Mouse (Mus musculus) neural tube, embryonic 15.5 days (tissue): ENCODE measurements around the gene Ankrd65. TPM values are rescaled to one million over a fixed set of nuclear protein-coding genes. Genes with fewer than 3 reads are reported as not detected.

ENCODE experiments used
- ATAC-seq: fragments of 200-750 bp; cut with Nextera tagmentation; 2 replicates; pipeline ENCODE4 v1.8.0; 2017; ENCODE audit warnings: mild to moderate bottlenecking, moderate TSS enrichment, moderate library complexity; ENCODE audit not compliant: low FRiP score
- H3K27ac ChIP-seq: fragments of 300-500 bp; sonication (generic); replicated peaks from 2 replicates; pipeline ENCODE4 v1.5.1; 2015; ENCODE audit warnings: mild to moderate bottlenecking, inconsistent platforms
- H3K27me3 ChIP-seq: fragments of 300-500 bp; sonication (generic); replicated peaks from 2 replicates; pipeline ENCODE4 v1.6.1; 2015; ENCODE audit warnings: inconsistent platforms
- H3K36me3 ChIP-seq: fragments of 300-500 bp; sonication (generic); 2 replicates; pipeline ENCODE4 v1.6.1; 2015; ENCODE audit warnings: inconsistent platforms
- H3K4me1 ChIP-seq: fragments of 300-500 bp; sonication (generic); 2 replicates; pipeline ENCODE4 v1.6.1; 2015; ENCODE audit warnings: inconsistent platforms
- H3K4me2 ChIP-seq: fragments of 300-500 bp; sonication (generic); 2 replicates; pipeline ENCODE4 v1.6.1; 2015; ENCODE audit warnings: inconsistent platforms, mild to moderate bottlenecking, moderate library complexity
- H3K4me3 ChIP-seq: fragments of 300-500 bp; sonication (generic); replicated peaks from 2 replicates; pipeline ENCODE4 v1.5.1; 2015; ENCODE audit warnings: mild to moderate bottlenecking, inconsistent platforms
- H3K9ac ChIP-seq: fragments of 300-500 bp; sonication (generic); replicated peaks from 2 replicates; pipeline ENCODE4 v1.6.1; 2015; ENCODE audit warnings: mild to moderate bottlenecking, inconsistent platforms
- H3K9me3 ChIP-seq: fragments of 300-500 bp; sonication (generic); replicated peaks from 2 replicates; pipeline ENCODE4 v1.6.1; 2016; ENCODE audit warnings: inconsistent platforms
- WGBS: fragments of 180-500 bp; shearing (Covaris S2); methylation state at CpG from one replicate; pipeline ENCODE4 v1.1.7; 2015; ENCODE audit warnings: mixed read lengths; 5-methylcytosine and 5-hydroxymethylcytosine counted together
- polyA plus RNA-seq: library from polyadenylated mRNA; unstranded; fragments of >200 nt; fragmentation: Nextera tagmentation; extraction: Ambion mirVana; gene quantifications from 2 replicates; pipeline ENCODE4 v1.2.1, GENCODE M21; 2015

Ankrd65 gene
- polyA plus RNA-seq, 1 experiment from 2014 or later: not detected

- 95% methylated on average over 16 of the region's 16 CpGs for WGBS
- H3K4me3 ChIP-seq: no peak overlapping the region
- H3K27me3 ChIP-seq: no peaks in the 10 kb centered on the region
- no peak overlapping the region for H3K4me2 ChIP-seq
- H3K36me3 ChIP-seq: peaks cover 85% of the 10 kb centered on the region
- H3K27ac ChIP-seq: no peak overlapping the region
- no peak overlapping the region for H3K9ac ChIP-seq
- ATAC-seq: no peak; the same call in 1 of the 2 replicates
- no peaks in the 10 kb centered on the region for H3K9me3 ChIP-seq
- H3K4me1 ChIP-seq: no peaks in the 10 kb centered on the region
Measured at GRCm38 (mm10) chr4:155823443-155823842, 33.2 kb downstream of the Ankrd65 start.

GRCm38 (mm10) chr4:155829866-155830265 lies 39.6 kb downstream of the Ankrd65 start:
- Histone ChIP-seq H3K27me3 (no peaks in the 10 kb centered on the region), H3K9ac (no peak overlapping the region), H3K9me3 (no peaks in the 10 kb centered on the region), H3K4me3 (no peak overlapping the region), H3K27ac (no peak overlapping the region), H3K36me3 (peaks cover 27% of the 10 kb centered on the region), H3K4me1 (peaks cover 30% of the 10 kb centered on the region), H3K4me2 (no peak overlapping the region)
- WGBS: 95% methylated on average over 4 of the region's 4 CpGs
- no peak for ATAC-seq

DNA sequence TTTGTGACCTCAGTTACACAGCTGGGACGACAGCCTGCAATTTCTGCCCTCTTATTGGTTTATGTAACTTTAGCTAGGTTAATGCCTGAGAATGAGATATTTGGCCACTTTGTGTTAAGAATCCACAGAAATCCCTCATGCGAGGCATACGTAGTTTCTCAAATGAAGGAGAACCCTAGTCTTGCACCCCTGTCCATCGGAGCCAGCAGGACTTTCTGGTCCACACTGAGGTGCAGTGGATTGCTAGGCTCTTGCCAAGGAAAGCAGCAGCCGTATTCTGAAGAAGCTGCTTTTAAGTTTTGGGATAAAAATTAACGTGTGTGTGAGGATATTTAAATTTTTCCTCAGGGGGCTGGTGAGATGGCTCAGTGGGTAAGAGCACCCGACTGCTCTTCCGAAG lies 40.4 kb downstream of the Ankrd65 start:
- peak overlapping the region; percentile 90 for H3K27ac ChIP-seq
- H3K9me3 ChIP-seq: no peaks in the 10 kb centered on the region
- H3K4me2 ChIP-seq: peak overlapping the region; percentile 96
- no peak for ATAC-seq
- no peak overlapping the region for H3K9ac ChIP-seq
- no peaks in the 10 kb centered on the region for H3K27me3 ChIP-seq
- 59% methylated on average over 8 of the region's 8 CpGs for WGBS
- peaks cover 21% of the 10 kb centered on the region for H3K36me3 ChIP-seq
- H3K4me1 ChIP-seq: peaks cover 30% of the 10 kb centered on the region
- peak overlapping the region; percentile 85 for H3K4me3 ChIP-seq

DNA sequence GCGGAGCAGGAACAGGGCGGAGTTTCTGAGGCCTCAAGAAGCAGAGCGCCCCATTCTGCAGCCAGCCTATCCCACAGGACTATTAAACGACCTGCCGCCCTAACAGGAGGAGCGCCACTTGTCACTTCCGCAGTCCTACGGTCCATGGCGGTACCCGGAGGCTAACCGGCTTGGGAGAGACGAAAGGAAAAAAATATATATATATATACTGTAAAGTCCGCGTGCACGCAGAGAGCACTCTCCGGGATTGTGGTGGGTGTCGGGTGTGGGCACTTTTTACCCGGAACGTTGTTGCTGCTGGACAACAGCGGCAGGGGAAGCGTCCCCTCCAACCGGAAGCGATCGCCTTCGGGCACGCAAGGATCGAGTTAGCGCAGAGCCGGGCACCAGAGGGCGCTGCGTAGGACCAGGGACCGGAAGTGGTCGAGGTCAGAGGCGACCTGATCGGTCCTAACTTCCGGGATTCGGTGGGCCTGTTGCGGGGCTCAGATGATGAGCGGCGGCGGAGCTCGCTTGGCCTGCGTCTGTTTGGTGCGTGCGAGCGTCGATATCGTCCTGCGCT lies 41.0 kb downstream of the Ankrd65 start, which contains the start of gene Aurkaip1:
TSS of gene Aurkaip1 (plus strand) at position 68 of the 562 bp plus-strand sequence.
- H3K4me2 ChIP-seq: peak within 1 kb of the TSS; percentile 96
- H3K36me3 ChIP-seq: peaks cover 19% of the 10 kb centered on the region
- H3K27me3 ChIP-seq: no peaks in the 10 kb centered on the region
- peak; percentile 95 for ATAC-seq
- peaks cover 30% of the 10 kb centered on the region for H3K4me1 ChIP-seq
- H3K9ac ChIP-seq: peak within 1 kb of the TSS; percentile 94
- under 1% methylated on average over 49 of the region's 49 CpGs for WGBS
- no peaks in the 10 kb centered on the region for H3K9me3 ChIP-seq
- H3K27ac ChIP-seq: peak within 1 kb of the TSS; percentile 90
- peak within 1 kb of the TSS; percentile 85 for H3K4me3 ChIP-seq

DNA sequence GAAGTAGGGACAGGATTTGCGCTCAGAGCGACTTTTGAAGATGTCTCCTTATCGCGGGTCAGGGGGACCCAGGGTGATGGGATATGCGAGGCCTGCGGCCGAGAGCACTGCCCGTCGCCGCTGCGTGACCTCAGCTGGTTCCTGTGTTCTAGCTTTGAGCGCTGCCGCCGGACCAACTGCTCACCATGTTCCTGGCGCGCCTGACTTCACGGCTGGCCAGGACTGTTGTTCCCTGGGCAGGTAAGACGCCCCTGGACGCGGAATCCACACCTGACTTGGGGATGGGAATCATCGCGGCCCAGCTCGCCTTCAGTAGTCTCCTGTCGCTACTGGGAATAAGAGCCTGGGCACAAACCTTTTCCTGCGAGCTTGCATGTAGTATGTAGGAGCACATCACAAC lies 41.6 kb downstream of the Ankrd65 start:
- peak; percentile 21 for ATAC-seq
- Histone ChIP-seq H3K4me2 (peak overlapping the region; percentile 96), H3K36me3 (peaks cover 13% of the 10 kb centered on the region), H3K27me3 (no peaks in the 10 kb centered on the region), H3K4me1 (peaks cover 30% of the 10 kb centered on the region), H3K4me3 (peak overlapping the region; percentile 85), H3K27ac (peak overlapping the region; percentile 90), H3K9ac (peak overlapping the region; percentile 94), H3K9me3 (no peaks in the 10 kb centered on the region)
- WGBS: 1% methylated on average over 25 of the region's 25 CpGs

DNA sequence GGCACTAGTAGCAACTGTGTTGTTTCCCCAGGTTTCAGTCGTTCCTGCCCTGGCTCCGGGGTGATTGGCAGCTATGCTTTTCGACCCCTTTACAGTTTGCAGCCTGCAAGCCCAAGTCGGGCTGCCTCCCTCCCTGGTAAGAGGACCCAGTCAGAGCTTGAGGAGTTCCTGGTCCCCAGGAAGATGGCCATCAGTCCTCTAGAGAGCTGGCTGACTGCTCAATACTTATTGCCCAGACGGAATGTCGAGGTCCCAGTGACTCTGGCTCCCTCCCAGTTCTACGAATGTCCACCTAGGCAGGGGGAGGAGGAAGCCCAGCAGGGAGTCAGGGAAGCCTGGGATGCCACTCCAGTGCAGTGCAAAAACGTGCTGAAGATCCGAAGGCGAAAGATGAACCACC lies 42.1 kb downstream of the Ankrd65 start:
- peak overlapping the region; percentile 96 for H3K4me2 ChIP-seq
- H3K27me3 ChIP-seq: no peaks in the 10 kb centered on the region
- WGBS: 54% methylated on average over 10 of the region's 10 CpGs
- H3K36me3 ChIP-seq: peaks cover 9% of the 10 kb centered on the region
- H3K9ac ChIP-seq: peak overlapping the region; percentile 94
- H3K27ac ChIP-seq: peak overlapping the region; percentile 90; the same call in 1 of the 2 replicates
- no peaks in the 10 kb centered on the region for H3K9me3 ChIP-seq
- ATAC-seq: no peak
- peak overlapping the region; percentile 85 for H3K4me3 ChIP-seq
- H3K4me1 ChIP-seq: peaks cover 30% of the 10 kb centered on the region

GRCm38 (mm10) chr4:155833234-155833633 lies 43.0 kb downstream of the Ankrd65 start:
- Histone ChIP-seq H3K9ac (peak overlapping the region; percentile 94; the same call in 1 of the 2 replicates), H3K4me1 (peaks cover 30% of the 10 kb centered on the region), H3K27me3 (no peaks in the 10 kb centered on the region), H3K36me3 (peaks cover 3% of the 10 kb centered on the region; the same call in 1 of the 2 replicates), H3K4me3 (no peak overlapping the region), H3K4me2 (no peak overlapping the region), H3K27ac (no peak overlapping the region), H3K9me3 (no peaks in the 10 kb centered on the region)
- WGBS: 92% methylated on average over 4 of the region's 4 CpGs
- ATAC-seq: no peak

DNA sequence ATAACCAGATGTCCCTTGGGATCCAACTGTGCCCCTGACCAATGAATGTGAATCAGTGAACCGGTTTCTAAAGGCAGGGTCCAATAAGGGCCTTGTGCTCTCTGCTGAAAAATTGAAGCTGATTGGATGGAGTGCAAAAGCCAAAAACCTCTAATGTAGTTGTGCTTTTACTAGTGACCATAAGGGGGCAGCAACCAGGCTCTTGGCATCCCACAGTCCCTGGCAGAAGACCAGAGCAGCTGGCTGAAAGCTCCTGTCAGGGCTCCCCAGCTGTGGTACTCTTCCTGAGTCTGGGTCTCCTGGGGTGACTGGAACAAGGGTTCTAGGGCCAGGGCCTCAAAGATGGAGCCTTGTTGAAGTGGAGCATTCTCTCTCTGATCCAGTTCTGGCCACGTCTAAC lies 43.6 kb downstream of the Ankrd65 start:
- peaks cover 3% of the 10 kb centered on the region; the same call in 1 of the 2 replicates for H3K36me3 ChIP-seq
- ATAC-seq: no peak
- peak overlapping the region; percentile 13; the same call in 1 of the 2 replicates for H3K4me2 ChIP-seq
- WGBS: 37% methylated on average over 2 of the region's 2 CpGs
- no peak overlapping the region for H3K9ac ChIP-seq
- no peaks in the 10 kb centered on the region for H3K9me3 ChIP-seq
- H3K27ac ChIP-seq: peak overlapping the region; percentile 67
- H3K4me1 ChIP-seq: peaks cover 30% of the 10 kb centered on the region
- no peak overlapping the region for H3K4me3 ChIP-seq
- H3K27me3 ChIP-seq: no peaks in the 10 kb centered on the region

DNA sequence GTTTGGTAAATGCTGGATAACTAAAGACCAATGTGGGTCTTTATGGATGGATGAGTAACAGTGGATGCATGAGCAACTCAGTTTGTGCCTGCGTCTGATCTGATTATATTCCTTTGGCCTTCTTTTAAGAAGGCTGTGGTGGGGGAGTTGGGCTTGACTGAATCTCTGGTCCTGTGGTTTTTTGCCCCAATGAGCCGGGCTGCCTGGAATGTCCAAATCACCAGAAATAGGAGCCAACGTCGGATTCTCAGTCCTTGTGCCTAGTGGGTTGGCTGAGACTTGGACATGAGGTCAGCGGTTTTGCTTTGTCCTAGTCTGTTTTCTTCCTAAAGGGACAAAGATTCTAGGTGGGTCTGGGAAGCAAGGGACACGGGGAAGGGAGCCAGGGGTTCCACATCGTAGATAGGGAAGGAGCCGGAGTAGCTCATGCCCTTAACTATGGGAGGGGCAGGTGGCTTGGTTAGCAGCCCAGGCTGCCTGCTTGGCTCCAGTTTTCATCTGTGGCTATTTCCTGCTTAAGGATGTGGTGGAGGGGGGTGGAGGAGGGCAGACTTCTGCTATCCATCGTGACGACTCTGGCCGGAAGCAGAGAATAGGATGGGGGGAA lies 47.3 kb downstream of the Ankrd65 start:
- no peak overlapping the region for H3K9ac ChIP-seq
- H3K27ac ChIP-seq: no peak overlapping the region
- H3K4me2 ChIP-seq: no peak overlapping the region
- peaks cover 3% of the 10 kb centered on the region; the same call in 1 of the 2 replicates for H3K36me3 ChIP-seq
- H3K27me3 ChIP-seq: peaks cover 13% of the 10 kb centered on the region
- 84% methylated on average over 11 of the region's 11 CpGs for WGBS
- H3K4me1 ChIP-seq: peaks cover 37% of the 10 kb centered on the region
- no peak for ATAC-seq
- H3K4me3 ChIP-seq: no peak overlapping the region
- no peaks in the 10 kb centered on the region for H3K9me3 ChIP-seq

DNA sequence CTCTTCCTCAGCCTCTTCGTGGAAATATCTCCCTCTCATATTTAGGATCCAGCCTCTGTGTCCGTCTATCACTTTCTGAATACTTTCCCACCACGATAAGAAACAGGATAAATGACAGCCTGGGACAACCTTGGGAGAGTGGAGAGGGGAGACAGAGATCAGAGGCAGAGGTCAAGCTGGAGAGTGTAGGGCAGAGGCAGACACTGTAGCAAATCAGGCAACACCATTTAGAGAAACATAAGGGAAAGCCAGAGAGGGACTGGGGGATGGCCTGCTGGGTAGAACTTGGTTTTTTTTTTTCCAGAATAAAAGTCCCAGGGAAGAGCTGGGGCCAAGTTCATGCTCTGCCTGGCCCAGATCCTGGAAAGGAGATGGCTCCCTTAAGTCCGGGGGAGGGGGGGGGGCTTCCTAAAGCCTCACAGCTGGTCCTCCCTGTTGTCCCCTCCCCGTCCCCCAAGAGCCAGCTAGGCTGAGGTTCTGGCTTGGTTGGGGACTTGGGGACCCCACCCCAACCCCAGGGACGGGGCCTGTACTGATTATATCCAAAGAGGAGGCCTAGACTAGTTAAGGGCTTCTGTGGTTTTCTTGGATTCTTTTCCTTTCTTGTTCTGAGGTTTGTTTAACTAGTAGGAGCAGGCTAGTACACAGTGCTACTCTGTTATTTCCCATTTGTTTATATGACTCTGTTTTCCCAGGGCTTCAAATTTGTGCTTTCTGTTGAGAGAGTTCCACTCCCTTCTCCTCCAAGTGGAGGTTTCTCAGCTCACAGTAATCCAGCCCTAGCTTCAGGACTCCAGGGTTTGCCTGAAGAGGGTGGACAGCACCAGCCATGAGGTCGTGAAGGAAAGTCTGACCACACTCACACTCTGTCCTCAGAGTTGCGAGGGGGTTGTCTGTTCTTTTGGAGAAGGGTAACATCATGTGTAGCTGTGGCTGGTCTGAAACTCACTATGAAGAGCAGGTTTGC lies 48.2 kb downstream of the Ankrd65 start:
- no peaks in the 10 kb centered on the region for H3K9me3 ChIP-seq
- no peaks in the 10 kb centered on the region; the same call in 1 of the 2 replicates for H3K36me3 ChIP-seq
- no peak for ATAC-seq
- WGBS: 59% methylated on average over 8 of the region's 8 CpGs
- H3K4me1 ChIP-seq: peaks cover 27% of the 10 kb centered on the region
- no peak overlapping the region for H3K4me3 ChIP-seq
- H3K9ac ChIP-seq: no peak overlapping the region
- H3K4me2 ChIP-seq: no peak overlapping the region; the same call in 1 of the 2 replicates
- H3K27me3 ChIP-seq: peaks cover 13% of the 10 kb centered on the region
- H3K27ac ChIP-seq: peak overlapping the region; percentile 48

DNA sequence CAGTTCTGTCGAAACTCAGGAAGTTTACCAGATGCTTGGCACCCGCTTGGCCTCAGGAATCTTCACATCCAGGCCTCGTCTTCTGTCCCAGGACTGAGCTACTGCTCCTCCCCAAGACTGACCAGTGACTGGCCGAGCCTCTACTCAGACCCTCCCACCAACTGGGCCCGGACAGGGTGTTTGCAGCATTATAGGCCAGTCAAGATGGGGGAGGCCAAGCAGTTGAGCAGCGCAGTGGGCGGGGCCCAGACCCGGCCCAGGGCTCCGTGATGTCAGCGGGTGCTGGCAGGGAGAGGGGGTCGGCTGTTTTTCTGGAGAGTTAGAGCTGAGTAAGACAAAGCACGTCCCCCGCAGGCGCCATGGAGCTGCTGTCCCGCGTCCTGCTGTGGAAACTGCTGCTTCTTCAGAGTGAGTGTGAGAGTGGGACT lies 49.3 kb downstream of the Ankrd65 start, which contains the start of gene Mxra8:
TSS of gene Mxra8 (plus strand) at position 198 of the 428 bp plus-strand sequence.
- peak; percentile 50; the same call in 1 of the 2 replicates for ATAC-seq
- no peaks in the 10 kb centered on the region for H3K9me3 ChIP-seq
- no peaks in the 10 kb centered on the region for H3K36me3 ChIP-seq
- WGBS: 5% methylated on average over 16 of the region's 16 CpGs
- H3K4me3 ChIP-seq: peak within 1 kb of the TSS; percentile 36
- H3K27ac ChIP-seq: peak within 1 kb of the TSS; percentile 58
- H3K27me3 ChIP-seq: peaks cover 13% of the 10 kb centered on the region
- H3K9ac ChIP-seq: peak within 1 kb of the TSS; percentile 33; the same call in 1 of the 2 replicates
- H3K4me2 ChIP-seq: peak within 1 kb of the TSS; percentile 63
- H3K4me1 ChIP-seq: peaks cover 18% of the 10 kb centered on the region
